Mouse (Mus musculus) 3134 (cell line): ENCODE results near the gene Hspa1l.
"Not testable (repeated sequence)": the region's sequence is repeated elsewhere in the genome, so short reads cannot be mapped to it uniquely, and the experiment has no call there.

Experiments used
- DNase-seq: peaks from one replicate; pipeline ENCODE4 v3.0.0-alpha.2; 2011; ENCODE audit warnings: low spot score; ENCODE audit not compliant: insufficient read length; ENCODE audit errors: extremely low read depth

Gene Hspa1l

GRCm38 (mm10) chr17:35001452-35002152 lies 29.1 kb downstream of the Hspa1l start:
- no peak for DNase-seq

GRCm38 (mm10) chr17:35002153-35002865 lies 29.8 kb downstream of the Hspa1l start:
- peak; percentile 46 for DNase-seq

GRCm38 (mm10) chr17:35003022-35003838 lies 30.7 kb downstream of the Hspa1l start:
- DNase-seq, result no peak

- no peak for DNase-seq
Measured at GRCm38 (mm10) chr17:35004075-35004717, 31.7 kb downstream of the Hspa1l start.

GRCm38 (mm10) chr17:35005158-35005557 lies 32.7 kb downstream of the Hspa1l start:
- no peak for DNase-seq

GRCm38 (mm10) chr17:35005902-35006301 lies 33.4 kb downstream of the Hspa1l start:
- DNase-seq, result not testable (repeated sequence)

- no peak for DNase-seq
Measured at GRCm38 (mm10) chr17:35007387-35007991, 35.0 kb downstream of the Hspa1l start.

GRCm38 (mm10) chr17:35009586-35009985 lies 37.1 kb downstream of the Hspa1l start:
- no peak for DNase-seq

GRCm38 (mm10) chr17:35011440-35011839 lies 38.9 kb downstream of the Hspa1l start:
- no peak for DNase-seq

GRCm38 (mm10) chr17:35012430-35012829 lies 39.9 kb downstream of the Hspa1l start:
- DNase-seq, result no peak

GRCm38 (mm10) chr17:35013221-35013620 lies 40.7 kb downstream of the Hspa1l start:
- DNase-seq, result no peak

GRCm38 (mm10) chr17:35015296-35015695 lies 42.8 kb downstream of the Hspa1l start:
- DNase-seq, result no peak

GRCm38 (mm10) chr17:35016376-35016775 lies 43.9 kb downstream of the Hspa1l start, which contains the start of gene Vwa7:
TSS of gene Vwa7 (plus strand) at chr17:35016579.
- peak; percentile 63 for DNase-seq

- no peak for DNase-seq
Measured at GRCm38 (mm10) chr17:35016791-35017705, 44.5 kb downstream of the Hspa1l start.

- no peak for DNase-seq
Measured at GRCm38 (mm10) chr17:35017706-35018030, 45.2 kb downstream of the Hspa1l start.

- DNase-seq, result no peak
Measured at GRCm38 (mm10) chr17:35018171-35018570, 45.7 kb downstream of the Hspa1l start.

- DNase-seq, result no peak
Measured at GRCm38 (mm10) chr17:35019894-35020293, 47.4 kb downstream of the Hspa1l start.

- DNase-seq, result no peak
Measured at GRCm38 (mm10) chr17:35020551-35020950, 48.0 kb downstream of the Hspa1l start.

- DNase-seq, result peak; percentile 58
Measured at GRCm38 (mm10) chr17:35021163-35021808, 48.8 kb downstream of the Hspa1l start.
